Mouse (Mus musculus): ENCODE results near the gene Abcf2. TPM values are rescaled to one million over a fixed set of nuclear protein-coding genes. Genes with fewer than 3 reads are reported as not detected.

Abcf2 gene
- total RNA-seq, 2 experiments from 2014 or later, result 89.7 to 90.5 TPM

- peak in 1 of 2 experiments; percentile 45 for DNase-seq (ENCODE audit: low spot score in 2 of 2)
Observed at GRCm38 (mm10) chr5:24602751-24603343, 25.6 kb upstream of the Abcf2 start.

GRCm38 (mm10) chr5:24601911-24602750 is 24.9 kb upstream of the Abcf2 start:
- DNase-seq (ENCODE audit: low spot score in 2 of 2), result peak; percentile 25 to 53

GRCm38 (mm10) chr5:24601071-24601835 is 24.0 kb upstream of the Abcf2 start:
- peak in 1 of 2 experiments; percentile 11 for DNase-seq (ENCODE audit: low spot score in 2 of 2)

- DNase-seq (ENCODE audit: low spot score in 2 of 2), result no peak
Observed at GRCm38 (mm10) chr5:24600236-24600635, 23.0 kb upstream of the Abcf2 start.

GRCm38 (mm10) chr5:24599137-24599536 is 21.9 kb upstream of the Abcf2 start:
- DNase-seq (ENCODE audit: low spot score in 2 of 2), result no peak

- DNase-seq (ENCODE audit: low spot score in 2 of 2), result peak in 1 of 2 experiments; percentile 53
Observed at GRCm38 (mm10) chr5:24598570-24599006, 21.3 kb upstream of the Abcf2 start.

GRCm38 (mm10) chr5:24597901-24598569 is 20.8 kb upstream of the Abcf2 start:
- no peak for DNase-seq (ENCODE audit: low spot score in 2 of 2)

- DNase-seq (ENCODE audit: low spot score in 2 of 2), result peak; percentile 78 to 81
Observed at GRCm38 (mm10) chr5:24597221-24597728, 20.0 kb upstream of the Abcf2 start.

- DNase-seq (ENCODE audit: low spot score in 2 of 2), result peak; percentile 60 to 82
Observed at GRCm38 (mm10) chr5:24596519-24597171, 19.4 kb upstream of the Abcf2 start.

- DNase-seq (ENCODE audit: low spot score in 2 of 2), result no peak
Observed at GRCm38 (mm10) chr5:24595786-24596380, 18.6 kb upstream of the Abcf2 start.

- DNase-seq (ENCODE audit: low spot score in 2 of 2), result no peak
Observed at GRCm38 (mm10) chr5:24595261-24595660, 18.0 kb upstream of the Abcf2 start.

- no peak for DNase-seq (ENCODE audit: low spot score in 2 of 2)
Observed at GRCm38 (mm10) chr5:24594346-24594745, 17.1 kb upstream of the Abcf2 start.

- DNase-seq (ENCODE audit: low spot score in 2 of 2), result no peak
Observed at GRCm38 (mm10) chr5:24593928-24594327, 16.7 kb upstream of the Abcf2 start.

- no peak for DNase-seq (ENCODE audit: low spot score in 2 of 2)
Observed at GRCm38 (mm10) chr5:24593230-24593629, 16.0 kb upstream of the Abcf2 start.

- DNase-seq (ENCODE audit: low spot score in 2 of 2), result no peak
Observed at GRCm38 (mm10) chr5:24592471-24593160, 15.3 kb upstream of the Abcf2 start.

GRCm38 (mm10) chr5:24591796-24592470 is 14.7 kb upstream of the Abcf2 start:
- no peak for DNase-seq (ENCODE audit: low spot score in 2 of 2)

GRCm38 (mm10) chr5:24591268-24591721 is 14.0 kb upstream of the Abcf2 start:
- no peak for DNase-seq (ENCODE audit: low spot score in 2 of 2)

Measured in left cerebral cortex, adult 18-20 months (tissue).